Mouse (Mus musculus) layer of hippocampus, adult 9-10 months (tissue): ENCODE measurements at regions not wholly inside any gene's neighbourhood (a gene's known extent, or its start where the extent isn't known, plus 50 kb on each side); places are given as distances from the start of the nearest gene placed in this dataset.

Source experiments
- DNase-seq: peaks from one replicate; pipeline ENCODE4 v3.0.0; 2022; ENCODE audit warnings: low spot score

- peak; percentile 20 for DNase-seq
Observed at GRCm38 (mm10) chr2:163138688-163139385, 51.2 kb upstream of the Gtsf1l start.

GRCm38 (mm10) chr2:163142762-163143388, 55.2 kb upstream of the Gtsf1l start:
- DNase-seq, result no peak

- no peak for DNase-seq
Observed at GRCm38 (mm10) chr2:163143413-163143812, 55.8 kb upstream of the Gtsf1l start.

- DNase-seq, result no peak
Observed at GRCm38 (mm10) chr2:163146001-163146400, 56.9 kb upstream of the Tox2 start.

GRCm38 (mm10) chr2:163146481-163146880, 56.4 kb upstream of the Tox2 start:
- no peak for DNase-seq

- no peak for DNase-seq
Observed at GRCm38 (mm10) chr2:163147381-163147780, 55.5 kb upstream of the Tox2 start.

- DNase-seq, result no peak
Observed at GRCm38 (mm10) chr2:163151016-163151415, 51.9 kb upstream of the Tox2 start.

GRCm38 (mm10) chr2:163152340-163153033, 50.4 kb upstream of the Tox2 start:
- DNase-seq, result peak; percentile 77
